Mouse (Mus musculus): ENCODE measurements around the gene Sh2b2.

DNA sequence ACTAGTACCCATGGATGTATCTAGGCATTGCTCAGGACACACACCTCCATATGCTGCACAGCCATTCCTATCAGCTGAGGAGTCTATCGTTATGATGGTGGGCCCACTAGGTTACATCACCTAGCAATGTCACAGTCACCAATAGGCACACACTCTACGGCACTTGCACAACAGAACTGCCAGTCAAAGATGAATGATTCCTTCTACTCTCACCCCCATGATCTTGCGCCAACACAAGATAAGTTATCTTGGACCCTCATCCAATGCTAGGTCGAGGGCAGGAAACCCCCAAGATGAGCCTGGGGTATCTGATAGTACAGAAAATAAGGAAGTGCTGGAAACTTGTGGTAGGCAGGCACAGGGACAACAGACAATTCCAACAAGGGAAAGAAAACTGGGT lies 63.5 kb downstream of the Sh2b2 start:
- TF ChIP-seq CTCF (conservative IDR thresholded peaks at IDR 0.05; ENCODE audit: low read length) (no peak), NANOG (IDR thresholded peaks at IDR 0.05; ENCODE audit: borderline replicate concordance, low read length) (no peak), POU5F1 (IDR thresholded peaks at IDR 0.05; ENCODE audit: borderline replicate concordance, low read length) (no peak)
